Mouse (Mus musculus) heart, postnatal 0 days (tissue): ENCODE results near the gene Srpk1. TPM values are rescaled to one million over a fixed set of nuclear protein-coding genes. Genes with fewer than 3 reads are reported as not detected.

Experiments used
- ATAC-seq: fragments of 200-750 bp; cut with Nextera tagmentation; 2 replicates; pipeline ENCODE4 v1.8.0; 2017; ENCODE audit warnings: low read depth, moderate number of reproducible peaks, moderate library complexity; ENCODE audit not compliant: insufficient read depth
- DNase-seq: peaks from one replicate; pipeline ENCODE4 v3.0.0-alpha.2; 2016; ENCODE audit warnings: low spot score
- H3K27ac ChIP-seq: fragments of 300-500 bp; sonication (generic); 2 replicates; pipeline ENCODE4 v1.5.1; 2014; ENCODE audit warnings: low read depth, mild to moderate bottlenecking
- H3K27me3 ChIP-seq: fragments of 300-500 bp; sonication (generic); 2 replicates; pipeline ENCODE4 v1.6.1; 2014; ENCODE audit warnings: low read length, mixed read lengths; ENCODE audit not compliant: control insufficient read depth, insufficient read depth
- H3K36me3 ChIP-seq: fragments of 300-500 bp; sonication (generic); replicated peaks from 2 replicates; pipeline ENCODE4 v1.6.1; 2014; ENCODE audit warnings: low read length, mixed read lengths; ENCODE audit not compliant: control insufficient read depth, insufficient read depth
- H3K4me1 ChIP-seq: fragments of 300-500 bp; sonication (generic); 2 replicates; pipeline ENCODE4 v1.6.1; 2014; ENCODE audit warnings: antibody characterized with exemption; ENCODE audit not compliant: control insufficient read depth, insufficient read depth
- H3K4me2 ChIP-seq: fragments of 300-500 bp; sonication (generic); 2 replicates; pipeline ENCODE4 v1.6.1; 2014; ENCODE audit warnings: low read depth, mild to moderate bottlenecking, low read length, moderate library complexity
- H3K4me3 ChIP-seq: fragments of 300-500 bp; sonication (generic); 2 replicates; pipeline ENCODE4 v1.5.1; 2014; ENCODE audit warnings: low read depth, low read length
- H3K9ac ChIP-seq: fragments of 300-500 bp; sonication (generic); replicated peaks from 2 replicates; pipeline ENCODE4 v1.6.1; 2014; ENCODE audit warnings: low read depth, low read length, mixed read lengths
- H3K9me3 ChIP-seq: fragments of 300-500 bp; sonication (generic); replicated peaks from 2 replicates; pipeline ENCODE4 v1.6.1; 2016; ENCODE audit warnings: low read length; ENCODE audit not compliant: control insufficient read depth
- CTCF ChIP-seq: IDR thresholded peaks from 2 replicates; pipeline ENCODE4 v1.5.1; 2016; ENCODE audit warnings: antibody characterized with exemption, control low read depth, low read depth
- EP300 ChIP-seq: IDR thresholded peaks from 2 replicates; pipeline ENCODE4 v1.6.1; 2016; ENCODE audit warnings: antibody characterized with exemption, low read depth
- WGBS: fragments of 180-500 bp; shearing (Covaris S2); extraction: QIAGEN DNeasy Blood & Tissue Kit; methylation state at CpG from one replicate; pipeline ENCODE4 v1.1.7; 2014; 5-methylcytosine and 5-hydroxymethylcytosine counted together
- polyA plus RNA-seq: library from polyadenylated mRNA; unstranded; fragments of >200 nt; fragmentation: Nextera tagmentation; extraction: Ambion mirVana; gene quantifications from 2 replicates; pipeline ENCODE4 v1.2.1, GENCODE M21; 2015
- total RNA-seq: library from RNA; depleted of rRNA; stranded (reverse); fragments of >200 nt; gene quantifications from 2 replicates; pipeline ENCODE4 v1.2.3, GENCODE M21; 2014; ENCODE audit warnings: low replicate concordance

Gene Srpk1
- total and polyA plus RNA-seq, 2 experiments from 2014 or later = 21.0 to 29.3 TPM

DNA sequence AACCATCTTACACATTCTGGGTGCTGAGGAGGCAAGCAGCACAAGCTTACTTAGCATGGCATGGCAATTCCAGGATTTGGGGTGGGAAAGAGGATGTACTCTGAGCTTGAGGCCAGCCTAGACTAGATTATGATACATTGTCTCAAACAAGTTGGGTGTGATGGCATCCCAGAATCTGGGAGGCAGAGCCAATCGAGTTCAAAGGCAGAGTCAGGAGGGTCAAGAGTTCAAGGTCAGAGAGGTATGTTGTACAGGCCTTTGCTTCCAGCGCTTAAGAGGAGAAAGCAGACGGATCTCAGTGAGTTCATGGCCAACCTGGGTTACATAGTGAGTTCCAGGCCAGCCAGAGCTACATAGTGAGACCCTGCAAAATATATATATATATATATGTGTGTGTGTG, 23.7 kb upstream of the Srpk1 start:
- Histone ChIP-seq H3K9me3 (no peaks in the 10 kb centered on the region), H3K4me1 (no peaks in the 10 kb centered on the region), H3K4me2 (no peak overlapping the region), H3K9ac (no peak overlapping the region), H3K27ac (no peak overlapping the region), H3K4me3 (no peak overlapping the region), H3K27me3 (no peaks in the 10 kb centered on the region), H3K36me3 (no peaks in the 10 kb centered on the region)
- TF ChIP-seq CTCF (no peak), EP300 (no peak)
- DNase-seq (no peak), ATAC-seq (no peak)
- 53% methylated on average over 3 of the region's 3 CpGs for WGBS

DNA sequence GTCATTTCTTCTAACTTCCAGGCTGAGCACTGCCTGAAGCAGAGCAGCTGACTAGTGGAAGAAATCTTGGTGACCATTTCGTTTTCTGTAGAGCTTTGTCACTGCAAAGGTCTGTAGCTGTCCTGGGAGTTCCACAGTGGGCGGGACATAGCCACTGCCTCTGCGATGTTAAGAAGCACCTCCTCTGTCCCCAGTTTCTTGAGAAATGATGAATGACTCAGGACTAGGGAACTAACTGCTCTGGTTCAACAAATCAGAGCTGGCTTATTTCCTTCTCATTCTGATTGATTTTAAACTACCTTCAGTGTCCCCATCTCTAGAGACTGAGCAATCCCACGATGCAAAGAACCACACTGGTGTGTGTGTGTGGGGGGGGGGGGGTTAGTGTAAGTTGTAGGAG, 21.6 kb upstream of the Srpk1 start:
- no peaks in the 10 kb centered on the region for H3K36me3 ChIP-seq
- no peaks in the 10 kb centered on the region for H3K9me3 ChIP-seq
- H3K27ac ChIP-seq = no peak overlapping the region
- H3K27me3 ChIP-seq = no peaks in the 10 kb centered on the region
- H3K4me2 ChIP-seq = no peak overlapping the region
- no peak overlapping the region for H3K4me3 ChIP-seq
- ATAC-seq (no peak), DNase-seq (no peak)
- no peaks in the 10 kb centered on the region for H3K4me1 ChIP-seq
- H3K9ac ChIP-seq = no peak overlapping the region
- 47% methylated on average over 4 of the region's 4 CpGs for WGBS
- TF ChIP-seq EP300 (no peak), CTCF (no peak)

DNA sequence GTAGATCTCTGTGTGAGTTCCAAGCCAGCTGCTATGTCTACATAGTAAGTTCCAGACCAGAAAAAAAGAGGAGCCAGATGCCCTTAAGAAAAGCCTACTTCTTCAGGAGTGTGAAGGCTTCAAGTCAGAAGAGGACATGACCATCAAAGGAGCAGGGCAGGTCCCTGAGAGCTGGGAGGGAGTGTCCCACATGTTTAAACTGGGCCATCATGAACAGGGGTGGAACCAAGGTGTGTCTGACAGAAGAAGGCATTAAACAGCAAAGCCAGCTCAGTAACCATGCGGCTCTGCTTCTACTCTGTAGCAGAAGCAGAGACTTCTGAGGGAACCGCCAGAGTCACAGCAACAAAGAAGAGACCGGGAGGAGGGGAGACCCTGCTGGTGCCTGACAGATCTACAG, 21.2 kb upstream of the Srpk1 start:
- no peak overlapping the region for H3K4me2 ChIP-seq
- no peaks in the 10 kb centered on the region for H3K9me3 ChIP-seq
- no peaks in the 10 kb centered on the region for H3K4me1 ChIP-seq
- no peak for TF ChIP-seq CTCF
- no peak for TF ChIP-seq EP300
- ATAC-seq (no peak), DNase-seq (no peak)
- H3K36me3 ChIP-seq = no peaks in the 10 kb centered on the region
- no peak overlapping the region for H3K9ac ChIP-seq
- 32% methylated on average over 3 of the region's 3 CpGs for WGBS
- H3K4me3 ChIP-seq = no peak overlapping the region
- H3K27ac ChIP-seq = no peak overlapping the region
- no peaks in the 10 kb centered on the region for H3K27me3 ChIP-seq

DNA sequence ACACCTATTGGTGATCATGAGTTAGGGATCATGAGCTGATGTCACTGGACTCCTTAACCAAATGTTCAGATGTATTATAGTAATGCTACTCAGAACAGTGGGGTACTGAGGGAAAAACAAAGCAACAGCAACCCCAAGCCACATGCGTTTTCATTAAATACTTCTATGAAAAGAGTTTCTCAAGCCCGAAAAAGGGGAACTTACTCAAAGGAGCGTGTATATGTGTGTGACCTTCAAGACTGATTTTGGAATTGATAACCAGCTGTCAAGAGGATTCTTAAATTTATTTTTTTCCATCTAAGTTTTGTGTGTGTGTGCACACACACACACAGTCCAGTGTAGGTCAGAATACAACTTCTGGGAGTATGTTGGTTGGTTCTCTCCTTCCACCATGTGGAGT, 17.6 kb upstream of the Srpk1 start:
- ATAC-seq = no peak
- Histone ChIP-seq H3K36me3 (no peaks in the 10 kb centered on the region), H3K4me1 (peaks cover 11% of the 10 kb centered on the region; the same call in 1 of the 2 replicates), H3K9me3 (no peaks in the 10 kb centered on the region), H3K4me2 (no peak overlapping the region), H3K27me3 (no peaks in the 10 kb centered on the region), H3K4me3 (no peak overlapping the region), H3K9ac (no peak overlapping the region), H3K27ac (no peak overlapping the region)
- no peak for DNase-seq
- TF ChIP-seq EP300 (no peak), CTCF (no peak)
- WGBS = 75% methylated on average over 3 of the region's 3 CpGs

DNA sequence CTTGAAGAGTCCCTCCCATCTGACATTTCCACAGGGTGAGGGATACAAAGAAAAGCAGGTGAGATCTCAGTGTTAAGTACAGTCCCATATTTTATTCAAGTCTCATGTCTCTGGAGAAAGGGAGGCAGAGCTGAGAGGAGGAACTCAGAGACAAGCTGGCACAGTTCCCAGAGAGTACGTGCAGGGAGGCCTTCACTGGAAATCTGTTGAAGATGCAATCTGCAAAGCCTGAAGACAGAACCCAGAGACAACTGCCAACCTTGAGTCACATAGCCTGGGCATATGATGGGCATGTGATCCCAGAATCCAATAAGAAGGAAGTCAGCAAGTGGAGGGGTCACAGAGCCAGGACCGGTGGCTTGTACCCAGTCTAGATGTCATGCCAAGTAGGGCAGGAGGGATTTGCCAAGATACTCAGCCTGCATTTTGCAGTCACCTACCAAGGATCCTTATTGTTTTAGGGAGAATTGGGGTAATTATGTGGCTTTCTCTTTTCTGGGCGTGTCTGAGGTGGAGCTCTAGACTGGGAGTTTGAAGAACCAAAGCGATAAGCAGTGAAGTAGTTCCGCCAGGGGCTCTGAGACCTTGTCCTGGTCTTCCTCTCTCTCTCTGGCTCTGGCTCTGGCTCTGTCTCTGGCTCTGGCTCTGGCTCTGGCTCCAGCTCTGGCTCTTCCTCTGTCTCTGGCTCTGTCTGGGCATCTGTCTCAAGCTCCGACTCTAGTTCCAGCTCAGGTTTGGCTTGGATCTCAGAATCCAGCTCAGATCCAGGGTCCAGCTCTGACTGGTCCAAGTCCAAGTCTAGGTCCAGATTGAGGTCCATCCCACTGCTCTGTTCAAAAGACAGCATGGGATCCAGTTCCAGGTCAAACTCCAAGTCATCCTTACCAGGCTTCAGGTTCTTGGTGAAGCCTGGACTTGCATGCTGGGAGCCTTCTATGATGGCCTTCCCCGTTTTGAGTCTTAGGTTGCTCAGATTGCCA, 15.5 kb upstream of the Srpk1 start:
- DNase-seq = no peak
- Histone ChIP-seq H3K27ac (no peak overlapping the region), H3K4me3 (no peak overlapping the region), H3K27me3 (no peaks in the 10 kb centered on the region), H3K9ac (no peak overlapping the region), H3K36me3 (no peaks in the 10 kb centered on the region), H3K4me2 (no peak overlapping the region), H3K9me3 (no peaks in the 10 kb centered on the region), H3K4me1 (peaks cover 11% of the 10 kb centered on the region; the same call in 1 of the 2 replicates)
- TF ChIP-seq CTCF (no peak), EP300 (no peak)
- 64% methylated on average over 7 of the region's 7 CpGs for WGBS
- ATAC-seq = no peak
